Mouse (Mus musculus) left cerebral cortex, postnatal 14 days (tissue): ENCODE results near the gene Akap5. TPM values are rescaled to one million over a fixed set of nuclear protein-coding genes. Genes with fewer than 3 reads are reported as not detected.

Source experiments
- DNase-seq, 2 experiments: peaks; one replicate each; pipeline ENCODE4 v3.0.0; 2021 to 2022; ENCODE audit warnings: low spot score in 2 of 2, mixed read lengths in 1 of 2
- intact Hi-C: fragments of 180-260 bp; cut with DNase I; formaldehyde crosslinking; loops from one replicate; pipeline ENCODE4 v1.15.1; 2025
- total RNA-seq, 2 experiments: library from RNA; stranded (reverse); gene quantifications; 2 replicates each; pipeline ENCODE4 v1.2.3; 2021

Gene Akap5
- total RNA-seq, 2 experiments from 2014 or later, result 109 to 111 TPM

GRCm38 (mm10) chr12:76377726-76378125 is 53.0 kb downstream of the Akap5 start:
- DNase-seq, result no peak
- intact Hi-C loops, result no loop called here

GRCm38 (mm10) chr12:76378556-76378955 is 53.9 kb downstream of the Akap5 start:
- intact Hi-C loops, result no loop called here
- DNase-seq, result no peak

GRCm38 (mm10) chr12:76380151-76380550 is 55.5 kb downstream of the Akap5 start:
- intact Hi-C loops, result no loop called here
- DNase-seq, result no peak

Other genes starting within 250 kb of the Akap5 start
- under 1 TPM; 0.18 to 0.21 TPM for gene Esr2, start 147.6 kb upstream of the Akap5 start, total RNA-seq
- gene Tex21, start 78.1 kb upstream of the Akap5 start, total RNA-seq, result not detected
- gene Mthfd1, start 69.6 kb upstream of the Akap5 start, total RNA-seq, result 10 to 100 TPM; 35.8 to 36.6 TPM
- 10 to 100 TPM; 17.0 to 18.0 TPM for gene Zbtb25, start 44.7 kb downstream of the Akap5 start, total RNA-seq
- 1 to 10 TPM; 4.7 to 4.9 TPM for gene Zbtb1, start 45.4 kb downstream of the Akap5 start, total RNA-seq
- 10 to 100 TPM; 62.1 to 68.6 TPM for gene Hspa2, start 79.3 kb downstream of the Akap5 start, total RNA-seq
- gene Ppp1r36, start 92.6 kb downstream of the Akap5 start, total RNA-seq, result 1 to 10 TPM in 1 of 2 experiments, under 1 TPM in 1; 0.79 to 1.1 TPM
- gene Plekhg3, start 206.0 kb downstream of the Akap5 start, total RNA-seq, result 1 to 10 TPM; 7.0 to 9.7 TPM